In genomic region chr11:54984581-54984980, GRCm38 (mm10) we compare ENCODE assay signal across 13 mouse cellular contexts. TPM values are rescaled to one million over a fixed set of nuclear protein-coding genes. Genes with fewer than 3 reads are reported as not detected.
DNase-seq lines count a peak whose midpoint lies in the region; ATAC-seq and TF ChIP-seq lines count a peak whose summit lies in the region.
"Had no signal": no experiment of that assay in that cellular context is flagged by ENCODE, and none has a peak within 500 bp of the region (broad histone marks: within the 10 kb centered on the region; RNA-seq: fewer than 3 reads in every experiment).

No protein-coding gene starts in this region.

- H3K27me3 ChIP-seq in embryonic facial prominence, embryonic 11.5 days (ENCODE audit: control insufficient read depth, insufficient read depth, low read length), result no peaks in the 10 kb centered on the region
- H3K27me3 ChIP-seq in embryonic facial prominence, embryonic 10.5 days (replicated peaks; ENCODE audit: low read depth, poor library complexity, severe bottlenecking), result no peaks in the 10 kb centered on the region
- H3K27me3 ChIP-seq in hindbrain, embryonic 15.5 days, result no peaks in the 10 kb centered on the region
- no peaks in the 10 kb centered on the region for H3K27me3 ChIP-seq in hindbrain, embryonic 12.5 days
- no peaks in the 10 kb centered on the region for H3K27me3 ChIP-seq in lung, embryonic 14.5 days (ENCODE audit: insufficient read depth, low read length)
- no peaks in the 10 kb centered on the region for H3K27me3 ChIP-seq in lung, postnatal 0 days (replicated peaks; ENCODE audit: insufficient read depth, low read length)
- H3K27me3 ChIP-seq in stomach, embryonic 16.5 days (ENCODE audit: control insufficient read depth, insufficient read depth, low read length), result no peaks in the 10 kb centered on the region
- H3K27me3 ChIP-seq: heart, embryonic 12.5 days; neural tube, embryonic 13.5 days had no signal

- H3K27ac ChIP-seq in embryonic facial prominence, embryonic 11.5 days (replicated peaks; ENCODE audit: low read depth, low read length), result no peak overlapping the region
- H3K27ac ChIP-seq in embryonic facial prominence, embryonic 10.5 days (replicated peaks), result no peak overlapping the region
- no peak overlapping the region for H3K27ac ChIP-seq in hindbrain, embryonic 15.5 days (replicated peaks)
- H3K27ac ChIP-seq in hindbrain, embryonic 12.5 days, result no peak overlapping the region
- no peak overlapping the region for H3K27ac ChIP-seq in lung, embryonic 14.5 days (ENCODE audit: low read depth)
- H3K27ac ChIP-seq in lung, postnatal 0 days (ENCODE audit: low read length), result no peak overlapping the region
- H3K27ac ChIP-seq in stomach, embryonic 16.5 days (ENCODE audit: low read length), result no peak overlapping the region
- H3K27ac ChIP-seq: neural tube, embryonic 13.5 days had no signal

- TF ChIP-seq CTCF in lung, embryonic 14.5 days (IDR thresholded peaks at IDR 0.05; ENCODE audit: low read depth), result no peak
- no peak for TF ChIP-seq CTCF in lung, postnatal 0 days (IDR thresholded peaks at IDR 0.05)

- no peak for DNase-seq in embryonic facial prominence, embryonic 11.5 days (ENCODE audit: low spot score)
- no peak for DNase-seq in embryonic facial prominence, embryonic 10.5 days (ENCODE audit: low spot score)
- no peak for DNase-seq in lung, embryonic 14.5 days
- no peak for DNase-seq in lung, postnatal 0 days (ENCODE audit: low spot score)
- no peak for DNase-seq in heart, postnatal 4 days

- 59% methylated on average over 4 of the region's 4 CpGs for WGBS in embryonic facial prominence, embryonic 11.5 days
- 61% methylated on average over 4 of the region's 4 CpGs for WGBS in embryonic facial prominence, embryonic 10.5 days
- 55% methylated on average over 4 of the region's 4 CpGs for WGBS in hindbrain, embryonic 15.5 days
- 63% methylated on average over 4 of the region's 4 CpGs for WGBS in hindbrain, embryonic 12.5 days
- 62% methylated on average over 4 of the region's 4 CpGs for WGBS in lung, embryonic 14.5 days
- 63% methylated on average over 4 of the region's 4 CpGs for WGBS in lung, postnatal 0 days
- 56% methylated on average over 4 of the region's 4 CpGs for WGBS in stomach, embryonic 16.5 days

- no peak for TF ChIP-seq EP300 in lung, postnatal 0 days (IDR thresholded peaks at IDR 0.05)

- H3K4me2 ChIP-seq in embryonic facial prominence, embryonic 11.5 days (ENCODE audit: low read depth, low read length), result no peak overlapping the region
- H3K4me2 ChIP-seq in hindbrain, embryonic 15.5 days, result no peak overlapping the region
- H3K4me2 ChIP-seq in hindbrain, embryonic 12.5 days (replicated peaks), result no peak overlapping the region
- no peak overlapping the region for H3K4me2 ChIP-seq in lung, embryonic 14.5 days
- no peak overlapping the region for H3K4me2 ChIP-seq in lung, postnatal 0 days (replicated peaks; ENCODE audit: low read depth, low read length)
- H3K4me2 ChIP-seq in stomach, embryonic 16.5 days (ENCODE audit: low read depth, low read length), result no peak overlapping the region
- H3K4me2 ChIP-seq: heart, embryonic 12.5 days; liver, embryonic 11.5 days; neural tube, embryonic 13.5 days had no signal

- no peaks in the 10 kb centered on the region; the same call in 1 of the 2 replicates for H3K36me3 ChIP-seq in embryonic facial prominence, embryonic 11.5 days (replicated peaks; ENCODE audit: control insufficient read depth, insufficient read depth, low read depth, low read length)
- H3K36me3 ChIP-seq in embryonic facial prominence, embryonic 10.5 days (replicated peaks), result peaks cover 19% of the 10 kb centered on the region
- peaks cover 15% of the 10 kb centered on the region for H3K36me3 ChIP-seq in hindbrain, embryonic 15.5 days
- peaks cover 10% of the 10 kb centered on the region for H3K36me3 ChIP-seq in hindbrain, embryonic 12.5 days
- peaks cover 92% of the 10 kb centered on the region for H3K36me3 ChIP-seq in lung, embryonic 14.5 days (ENCODE audit: insufficient read depth)
- H3K36me3 ChIP-seq in lung, postnatal 0 days (ENCODE audit: insufficient read depth, low read length), result peaks cover 47% of the 10 kb centered on the region
- H3K36me3 ChIP-seq in stomach, embryonic 16.5 days (ENCODE audit: control insufficient read depth, insufficient read depth, low read length), result peaks cover 27% of the 10 kb centered on the region
- H3K36me3 ChIP-seq: G1E had no signal

- H3K9ac ChIP-seq in embryonic facial prominence, embryonic 11.5 days (replicated peaks; ENCODE audit: low read length), result no peak overlapping the region
- H3K9ac ChIP-seq in hindbrain, embryonic 15.5 days, result no peak overlapping the region
- no peak overlapping the region for H3K9ac ChIP-seq in hindbrain, embryonic 12.5 days
- H3K9ac ChIP-seq in lung, embryonic 14.5 days, result no peak overlapping the region
- H3K9ac ChIP-seq in lung, postnatal 0 days (replicated peaks; ENCODE audit: low read depth), result no peak overlapping the region
- no peak overlapping the region for H3K9ac ChIP-seq in stomach, embryonic 16.5 days (ENCODE audit: low read length)
- H3K9ac ChIP-seq: heart, embryonic 12.5 days; neural tube, embryonic 13.5 days had no signal

- ATAC-seq in embryonic facial prominence, embryonic 11.5 days (replicated peaks; ENCODE audit: insufficient number of reproducible peaks, low FRiP score, low TSS enrichment, low read depth), result peak; percentile 37; the same call in 1 of the 2 replicates
- ATAC-seq in hindbrain, embryonic 15.5 days (ENCODE audit: low FRiP score, low read depth), result peak; percentile 54; the same call in 1 of the 2 replicates
- ATAC-seq in hindbrain, embryonic 12.5 days (ENCODE audit: low FRiP score), result no peak
- ATAC-seq in lung, embryonic 14.5 days (ENCODE audit: insufficient read depth), result peak; percentile 48
- no peak for ATAC-seq in lung, postnatal 0 days
- peak; percentile 22; the same call in 1 of the 2 replicates for ATAC-seq in stomach, embryonic 16.5 days (ENCODE audit: insufficient read depth, low FRiP score)

- no peaks in the 10 kb centered on the region for H3K9me3 ChIP-seq in embryonic facial prominence, embryonic 11.5 days (replicated peaks; ENCODE audit: control insufficient read depth, low read length)
- no peaks in the 10 kb centered on the region for H3K9me3 ChIP-seq in embryonic facial prominence, embryonic 10.5 days
- no peaks in the 10 kb centered on the region for H3K9me3 ChIP-seq in hindbrain, embryonic 15.5 days
- H3K9me3 ChIP-seq in hindbrain, embryonic 12.5 days (replicated peaks), result no peaks in the 10 kb centered on the region
- H3K9me3 ChIP-seq in lung, embryonic 14.5 days (ENCODE audit: low read depth, low read length), result no peaks in the 10 kb centered on the region
- no peaks in the 10 kb centered on the region for H3K9me3 ChIP-seq in lung, postnatal 0 days (ENCODE audit: low read length)
- H3K9me3 ChIP-seq in stomach, embryonic 16.5 days (replicated peaks; ENCODE audit: control insufficient read depth, low read length), result no peaks in the 10 kb centered on the region
- H3K9me3 ChIP-seq: G1E; heart, embryonic 12.5 days; megakaryocyte, embryonic 14.5 days; neural tube, embryonic 13.5 days had no signal

- H3K4me3 ChIP-seq in embryonic facial prominence, embryonic 11.5 days (ENCODE audit: low read depth, low read length), result no peak overlapping the region
- no peak overlapping the region for H3K4me3 ChIP-seq in embryonic facial prominence, embryonic 10.5 days
- H3K4me3 ChIP-seq in hindbrain, embryonic 15.5 days, result no peak overlapping the region
- no peak overlapping the region for H3K4me3 ChIP-seq in hindbrain, embryonic 12.5 days
- no peak overlapping the region for H3K4me3 ChIP-seq in lung, embryonic 14.5 days (ENCODE audit: low read depth, low read length)
- no peak overlapping the region for H3K4me3 ChIP-seq in lung, postnatal 0 days (ENCODE audit: low read depth, low read length)
- H3K4me3 ChIP-seq in stomach, embryonic 16.5 days (replicated peaks; ENCODE audit: low read length), result no peak overlapping the region
- H3K4me3 ChIP-seq: heart, embryonic 12.5 days; megakaryocyte, embryonic 14.5 days; neural tube, embryonic 13.5 days had no signal

- no peaks in the 10 kb centered on the region for H3K4me1 ChIP-seq in embryonic facial prominence, embryonic 11.5 days (ENCODE audit: control insufficient read depth, insufficient read depth, low read length)
- H3K4me1 ChIP-seq in embryonic facial prominence, embryonic 10.5 days, result no peaks in the 10 kb centered on the region
- H3K4me1 ChIP-seq in hindbrain, embryonic 15.5 days (replicated peaks), result no peaks in the 10 kb centered on the region
- H3K4me1 ChIP-seq in hindbrain, embryonic 12.5 days, result no peaks in the 10 kb centered on the region
- no peaks in the 10 kb centered on the region for H3K4me1 ChIP-seq in lung, embryonic 14.5 days (ENCODE audit: insufficient read depth)
- H3K4me1 ChIP-seq in lung, postnatal 0 days (ENCODE audit: insufficient read depth, low read depth, low read length), result no peaks in the 10 kb centered on the region
- H3K4me1 ChIP-seq in stomach, embryonic 16.5 days (ENCODE audit: control insufficient read depth, insufficient read depth, low read length), result no peaks in the 10 kb centered on the region
- H3K4me1 ChIP-seq: neural tube, embryonic 13.5 days had no signal

RNA-seq across cellular contexts. Expression of gene Tnip1, which starts 21.9 kb away (rescaled TPM):
- polyA plus RNA-seq in embryonic facial prominence, embryonic 11.5 days (2014; fragmentation: Nextera tagmentation; extraction: Ambion mirVana), result 9.1 and 11.6 TPM in 2 replicates
- polyA plus RNA-seq in embryonic facial prominence, embryonic 10.5 days (2016; fragmentation: Nextera tagmentation; extraction: Ambion mirVana), result 11.7 and 11.9 TPM in 2 replicates
- polyA plus RNA-seq in hindbrain, embryonic 15.5 days (2015; fragmentation: Nextera tagmentation; extraction: Ambion mirVana), result 16.3 and 18.6 TPM in 2 replicates
- polyA plus RNA-seq in hindbrain, embryonic 12.5 days (2016; fragmentation: Nextera tagmentation; extraction: Ambion mirVana), result 19.0 and 20.8 TPM in 2 replicates
- polyA plus RNA-seq in lung, embryonic 14.5 days (2014; fragmentation: Nextera tagmentation; extraction: Ambion mirVana), result 13.2 and 14.3 TPM in 2 replicates
- polyA plus RNA-seq in lung, postnatal 0 days (2015; fragmentation: Nextera tagmentation; extraction: Ambion mirVana), result 17.6 and 22.7 TPM in 2 replicates
- polyA plus RNA-seq in stomach, embryonic 16.5 days (2015; fragmentation: Nextera tagmentation; extraction: Ambion mirVana), result 21.3 and 23.1 TPM in 2 replicates
- 10 to 100 TPM; 29.5 to 33.7 TPM for total RNA-seq in heart, postnatal 4 days (2021)

RNA-seq across cellular contexts. Expression of gene Anxa6, which starts 48.7 kb away (rescaled TPM):
- 112 and 116 TPM in 2 replicates for polyA plus RNA-seq in embryonic facial prominence, embryonic 11.5 days (2014; fragmentation: Nextera tagmentation; extraction: Ambion mirVana)
- 56.5 and 66.7 TPM in 2 replicates for polyA plus RNA-seq in embryonic facial prominence, embryonic 10.5 days (2016; fragmentation: Nextera tagmentation; extraction: Ambion mirVana)
- 58.4 and 67.8 TPM in 2 replicates for polyA plus RNA-seq in hindbrain, embryonic 15.5 days (2015; fragmentation: Nextera tagmentation; extraction: Ambion mirVana)
- 121 and 140 TPM in 2 replicates for polyA plus RNA-seq in hindbrain, embryonic 12.5 days (2016; fragmentation: Nextera tagmentation; extraction: Ambion mirVana)
- polyA plus RNA-seq in lung, embryonic 14.5 days (2014; fragmentation: Nextera tagmentation; extraction: Ambion mirVana), result 406 and 411 TPM in 2 replicates
- 228 and 265 TPM in 2 replicates for polyA plus RNA-seq in lung, postnatal 0 days (2015; fragmentation: Nextera tagmentation; extraction: Ambion mirVana)
- polyA plus RNA-seq in stomach, embryonic 16.5 days (2015; fragmentation: Nextera tagmentation; extraction: Ambion mirVana), result 364 and 365 TPM in 2 replicates
- 100 to 1,000 TPM; 355 to 365 TPM for total RNA-seq in heart, postnatal 4 days (2021)

Comparison
In these comparisons a context has a peak if more than half of its experiments do, and no peak if none do; other contexts are left out.
1. ATAC-seq: peak in embryonic facial prominence, embryonic 11.5 days (single experiment), hindbrain, embryonic 15.5 days (single experiment), lung, embryonic 14.5 days (single experiment) and stomach, embryonic 16.5 days (single experiment); none in hindbrain, embryonic 12.5 days (single experiment) and lung, postnatal 0 days (single experiment).